Mouse (Mus musculus) erythroblast, embryonic 14.5 days (primary cell): ENCODE results near the gene Them4. TPM values are rescaled to one million over a fixed set of nuclear protein-coding genes. Genes with fewer than 3 reads are reported as not detected.

Experiments
- H3K27me3 ChIP-seq: 2 replicates; pipeline ENCODE4 v1.6.1; 2012; ENCODE audit warnings: inconsistent platforms; ENCODE audit not compliant: control insufficient read depth
- H3K36me3 ChIP-seq: 2 replicates; pipeline ENCODE4 v1.6.1; 2012; ENCODE audit warnings: mild to moderate bottlenecking, inconsistent platforms; ENCODE audit not compliant: control insufficient read depth
- H3K4me1 ChIP-seq: 2 replicates; pipeline ENCODE4 v1.6.1; 2012; ENCODE audit warnings: inconsistent platforms; ENCODE audit not compliant: control insufficient read depth
- H3K4me3 ChIP-seq: replicated peaks from 2 replicates; pipeline ENCODE3; 2012; ENCODE audit warnings: moderate library complexity, mild to moderate bottlenecking, inconsistent platforms
- H3K9me3 ChIP-seq: 2 replicates; pipeline ENCODE4 v1.6.1; 2012; ENCODE audit warnings: low read length, inconsistent platforms, mixed read lengths; ENCODE audit not compliant: control insufficient read depth
- GATA1 ChIP-seq: IDR thresholded peaks from 2 replicates; pipeline ENCODE4 v1.6.1; 2012; ENCODE audit warnings: low read length, inconsistent platforms, mixed read lengths
- TAL1 ChIP-seq: IDR thresholded peaks from 3 replicates; pipeline ENCODE4 v1.6.1; 2012; ENCODE audit warnings: low read length, inconsistent platforms, mixed read lengths
- polyA plus RNA-seq: library from polyadenylated mRNA; stranded (reverse); fragments of >175 nt; gene quantifications from 2 replicates; pipeline ENCODE4 v1.2.3, GENCODE M21; 2012

Them4 gene
- polyA plus RNA-seq, 1 experiment = not detected

GRCm38 (mm10) chr3:94334442-94334841 lies 24.6 kb downstream of the Them4 start:
- Histone ChIP-seq H3K4me3 (no peak overlapping the region), H3K27me3 (no peaks in the 10 kb centered on the region), H3K9me3 (no peaks in the 10 kb centered on the region), H3K36me3 (no peaks in the 10 kb centered on the region), H3K4me1 (no peaks in the 10 kb centered on the region)
- no peak for TF ChIP-seq TAL1
- TF ChIP-seq GATA1 = no peak

GRCm38 (mm10) chr3:94338522-94338921 lies 28.6 kb downstream of the Them4 start:
- Histone ChIP-seq H3K4me3 (no peak overlapping the region), H3K9me3 (no peaks in the 10 kb centered on the region), H3K27me3 (no peaks in the 10 kb centered on the region), H3K4me1 (no peaks in the 10 kb centered on the region), H3K36me3 (no peaks in the 10 kb centered on the region)
- no peak for TF ChIP-seq TAL1
- no peak for TF ChIP-seq GATA1

- no peak within 1 kb of the TSS for H3K4me3 ChIP-seq
- H3K4me1 ChIP-seq = no peaks in the 10 kb centered on the region
- no peaks in the 10 kb centered on the region for H3K27me3 ChIP-seq
- H3K9me3 ChIP-seq = no peaks in the 10 kb centered on the region
- no peak for TF ChIP-seq GATA1
- TF ChIP-seq TAL1 = no peak
- H3K36me3 ChIP-seq = no peaks in the 10 kb centered on the region
Measured at GRCm38 (mm10) chr3:94341959-94342422, 32.1 kb downstream of the Them4 start, which contains the start of gene Them5. Gene Them5, plus strand, starts transcription at chr3:94342099.

GRCm38 (mm10) chr3:94342552-94342951 lies 32.7 kb downstream of the Them4 start:
- H3K9me3 ChIP-seq = no peaks in the 10 kb centered on the region
- no peak overlapping the region for H3K4me3 ChIP-seq
- H3K36me3 ChIP-seq = no peaks in the 10 kb centered on the region
- TF ChIP-seq GATA1 (no peak), TAL1 (no peak)
- H3K4me1 ChIP-seq = no peaks in the 10 kb centered on the region
- no peaks in the 10 kb centered on the region for H3K27me3 ChIP-seq

- H3K4me1 ChIP-seq = no peaks in the 10 kb centered on the region
- TF ChIP-seq GATA1 (no peak), TAL1 (no peak)
- H3K36me3 ChIP-seq = no peaks in the 10 kb centered on the region
- no peaks in the 10 kb centered on the region for H3K9me3 ChIP-seq
- H3K27me3 ChIP-seq = no peaks in the 10 kb centered on the region
- H3K4me3 ChIP-seq = no peak overlapping the region
Measured at GRCm38 (mm10) chr3:94344182-94344581, 34.3 kb downstream of the Them4 start.

GRCm38 (mm10) chr3:94344897-94345296 lies 35.0 kb downstream of the Them4 start:
- Histone ChIP-seq H3K27me3 (no peaks in the 10 kb centered on the region), H3K9me3 (no peaks in the 10 kb centered on the region), H3K4me1 (no peaks in the 10 kb centered on the region), H3K36me3 (no peaks in the 10 kb centered on the region), H3K4me3 (no peak overlapping the region)
- TF ChIP-seq GATA1 (no peak), TAL1 (no peak)

GRCm38 (mm10) chr3:94348146-94348545 lies 38.3 kb downstream of the Them4 start:
- Histone ChIP-seq H3K4me3 (no peak overlapping the region), H3K9me3 (0 out of 2 replicates have a peak, but pooled peaks cover 2% of the 10 kb centered on the region), H3K36me3 (no peaks in the 10 kb centered on the region), H3K27me3 (no peaks in the 10 kb centered on the region), H3K4me1 (no peaks in the 10 kb centered on the region)
- TF ChIP-seq TAL1 (no peak), GATA1 (no peak)

GRCm38 (mm10) chr3:94360812-94361211 lies 50.9 kb downstream of the Them4 start:
- H3K36me3 ChIP-seq = no peaks in the 10 kb centered on the region
- H3K4me1 ChIP-seq = peaks cover 7% of the 10 kb centered on the region
- H3K27me3 ChIP-seq = peaks cover 52% of the 10 kb centered on the region
- TF ChIP-seq GATA1 = no peak
- TF ChIP-seq TAL1 = no peak
- peaks cover 4% of the 10 kb centered on the region; the same call in 1 of the 2 replicates for H3K9me3 ChIP-seq
- H3K4me3 ChIP-seq = no peak overlapping the region

GRCm38 (mm10) chr3:94362138-94362537 lies 52.2 kb downstream of the Them4 start, which contains the start of gene C2cd4d:
Gene C2cd4d, plus strand, starts transcription at chr3:94362438.
- Histone ChIP-seq H3K4me3 (no peak within 1 kb of the TSS), H3K27me3 (peaks cover 59% of the 10 kb centered on the region), H3K4me1 (peaks cover 7% of the 10 kb centered on the region), H3K9me3 (peaks cover 4% of the 10 kb centered on the region; the same call in 1 of the 2 replicates), H3K36me3 (no peaks in the 10 kb centered on the region)
- TF ChIP-seq TAL1 (no peak), GATA1 (no peak)
